Mouse (Mus musculus): ENCODE results near the gene Hal.

DNA sequence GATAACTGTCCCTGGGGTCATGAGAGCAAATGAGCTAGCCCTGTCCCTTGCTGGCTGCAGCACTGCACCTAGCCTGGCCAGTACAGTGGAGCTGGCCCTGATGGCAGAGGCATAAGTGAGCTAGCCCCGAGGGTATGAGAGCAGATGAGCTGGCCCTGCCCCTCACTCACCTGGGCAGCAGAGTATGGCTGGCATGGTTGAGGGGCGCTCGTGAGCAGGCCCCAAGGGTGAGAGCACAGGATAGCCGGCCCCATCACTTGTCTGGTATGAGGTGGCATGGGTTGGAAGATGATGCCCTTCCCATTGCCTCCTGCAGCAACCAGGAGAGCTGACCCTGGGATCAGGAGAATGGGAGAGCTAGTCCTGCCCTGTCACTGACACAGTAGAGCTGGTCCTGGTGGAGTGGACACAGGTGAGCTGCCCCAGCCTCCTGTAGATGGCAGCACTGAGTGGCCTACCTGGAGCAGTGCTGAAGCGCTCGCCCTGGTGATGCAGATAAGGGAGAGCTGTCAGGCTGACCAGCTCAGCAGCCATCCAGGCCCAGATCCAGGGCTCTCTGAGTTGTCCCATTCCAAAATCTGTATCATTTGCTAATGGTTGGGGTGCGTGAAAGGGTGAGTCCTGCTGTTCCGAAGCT lies 3.4 kb upstream of the Hal start:
- TF ChIP-seq CTCF (IDR thresholded peaks at IDR 0.05; ENCODE audit: low read depth, low read length) (peak; percentile 36; the same call in 1 of the 2 replicates), POLR2A (IDR thresholded peaks at IDR 0.05; ENCODE audit: borderline replicate concordance, low read depth, low read length) (no peak)
